Mouse (Mus musculus) stomach, embryonic 15.5 days (tissue): ENCODE data around the gene Sergef. TPM values are rescaled to one million over a fixed set of nuclear protein-coding genes. Genes with fewer than 3 reads are reported as not detected.

Source experiments
- ATAC-seq: fragments of 200-750 bp; cut with Nextera tagmentation; 2 replicates; pipeline ENCODE4 v1.8.0; 2017; ENCODE audit warnings: low read depth, moderate number of reproducible peaks, moderate TSS enrichment; ENCODE audit not compliant: insufficient read depth, low FRiP score
- H3K27ac ChIP-seq: fragments of 300-500 bp; sonication (generic); 2 replicates; pipeline ENCODE4 v1.5.1; 2015; ENCODE audit warnings: mild to moderate bottlenecking, inconsistent platforms
- H3K27me3 ChIP-seq: fragments of 300-500 bp; sonication (generic); replicated peaks from 2 replicates; pipeline ENCODE4 v1.6.1; 2015; ENCODE audit warnings: inconsistent platforms
- H3K36me3 ChIP-seq: fragments of 300-500 bp; sonication (generic); 2 replicates; pipeline ENCODE4 v1.6.1; 2015; ENCODE audit warnings: inconsistent platforms
- H3K4me1 ChIP-seq: fragments of 300-500 bp; sonication (generic); 2 replicates; pipeline ENCODE4 v1.6.1; 2015; ENCODE audit warnings: inconsistent platforms
- H3K4me2 ChIP-seq: fragments of 300-500 bp; sonication (generic); 2 replicates; pipeline ENCODE4 v1.6.1; 2015; ENCODE audit warnings: mild to moderate bottlenecking, inconsistent platforms
- H3K4me3 ChIP-seq: fragments of 300-500 bp; sonication (generic); replicated peaks from 2 replicates; pipeline ENCODE4 v1.5.1; 2015; ENCODE audit warnings: inconsistent platforms
- H3K9ac ChIP-seq: fragments of 300-500 bp; sonication (generic); 2 replicates; pipeline ENCODE4 v1.6.1; 2015; ENCODE audit warnings: inconsistent platforms
- H3K9me3 ChIP-seq: fragments of 300-500 bp; sonication (generic); 2 replicates; pipeline ENCODE4 v1.6.1; 2016; ENCODE audit warnings: inconsistent platforms
- WGBS: fragments of 180-500 bp; shearing (Covaris S2); methylation state at CpG from one replicate; pipeline ENCODE4 v1.1.7; 2015; 5-methylcytosine and 5-hydroxymethylcytosine counted together
- polyA plus RNA-seq: library from polyadenylated mRNA; unstranded; fragments of >200 nt; fragmentation: Nextera tagmentation; extraction: Ambion mirVana; gene quantifications from 2 replicates; pipeline ENCODE4 v1.2.1, GENCODE M21; 2015

Sergef gene
- polyA plus RNA-seq, 1 experiment from 2014 or later, result 17.2 TPM

GRCm38 (mm10) chr7:46531345-46531744, 108.3 kb downstream of the Sergef start:
- no peak overlapping the region for H3K4me3 ChIP-seq
- no peak for ATAC-seq
- H3K27ac ChIP-seq, result no peak overlapping the region
- H3K36me3 ChIP-seq, result no peaks in the 10 kb centered on the region
- no peak overlapping the region for H3K9ac ChIP-seq
- no peaks in the 10 kb centered on the region for H3K9me3 ChIP-seq
- WGBS, result 77% methylated on average over 5 of the region's 5 CpGs
- H3K4me2 ChIP-seq, result no peak overlapping the region
- H3K27me3 ChIP-seq, result no peaks in the 10 kb centered on the region
- no peaks in the 10 kb centered on the region for H3K4me1 ChIP-seq

DNA sequence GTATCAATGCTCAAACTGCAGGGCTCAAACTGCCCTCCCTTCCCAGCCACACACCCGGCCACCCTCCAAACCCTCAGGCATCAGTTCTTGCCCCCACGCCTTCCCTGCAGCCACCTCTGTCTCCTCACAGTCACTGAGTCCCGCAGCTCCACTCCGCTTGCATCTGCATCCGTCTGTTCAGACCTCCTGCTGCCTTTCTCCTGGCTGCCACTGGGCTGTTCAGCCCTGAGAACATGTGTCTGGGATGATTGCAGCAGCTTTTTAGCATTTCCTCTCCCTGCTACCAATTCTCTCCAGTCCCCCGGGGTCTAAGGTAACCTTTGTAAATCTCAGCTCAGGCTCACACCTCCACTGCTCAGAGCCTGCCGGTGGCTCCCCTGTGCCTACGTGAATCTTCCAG, 109.7 kb downstream of the Sergef start:
- no peaks in the 10 kb centered on the region for H3K27me3 ChIP-seq
- ATAC-seq, result no peak
- WGBS, result 59% methylated on average over 8 of the region's 8 CpGs
- no peak overlapping the region for H3K27ac ChIP-seq
- H3K4me3 ChIP-seq, result no peak overlapping the region
- no peaks in the 10 kb centered on the region for H3K4me1 ChIP-seq
- H3K4me2 ChIP-seq, result no peak overlapping the region
- no peaks in the 10 kb centered on the region for H3K36me3 ChIP-seq
- no peaks in the 10 kb centered on the region for H3K9me3 ChIP-seq
- H3K9ac ChIP-seq, result no peak overlapping the region

DNA sequence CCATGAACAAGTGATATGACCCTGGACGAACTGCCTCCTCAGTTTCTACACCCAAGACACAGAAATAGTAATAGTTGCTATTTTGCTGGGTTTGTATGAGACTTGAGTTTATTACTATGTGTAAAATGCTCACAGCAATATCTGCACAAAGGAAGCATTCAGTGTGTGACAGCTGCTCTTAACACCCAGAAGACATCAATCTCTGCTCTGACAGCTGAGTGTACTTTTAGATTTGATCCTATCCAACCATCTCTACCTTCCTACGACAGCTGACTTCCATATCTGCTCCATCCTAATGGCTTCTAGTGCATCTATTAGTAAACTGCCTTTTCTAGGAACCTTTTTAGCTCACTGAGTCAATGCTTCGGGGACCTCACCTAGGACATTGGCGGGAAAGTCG, 110.3 kb downstream of the Sergef start:
- Histone ChIP-seq H3K9ac (no peak overlapping the region), H3K27me3 (no peaks in the 10 kb centered on the region), H3K36me3 (no peaks in the 10 kb centered on the region), H3K4me3 (no peak overlapping the region), H3K27ac (no peak overlapping the region), H3K4me1 (no peaks in the 10 kb centered on the region), H3K4me2 (no peak overlapping the region), H3K9me3 (no peaks in the 10 kb centered on the region)
- 85% methylated on average over 5 of the region's 5 CpGs for WGBS
- no peak for ATAC-seq

DNA sequence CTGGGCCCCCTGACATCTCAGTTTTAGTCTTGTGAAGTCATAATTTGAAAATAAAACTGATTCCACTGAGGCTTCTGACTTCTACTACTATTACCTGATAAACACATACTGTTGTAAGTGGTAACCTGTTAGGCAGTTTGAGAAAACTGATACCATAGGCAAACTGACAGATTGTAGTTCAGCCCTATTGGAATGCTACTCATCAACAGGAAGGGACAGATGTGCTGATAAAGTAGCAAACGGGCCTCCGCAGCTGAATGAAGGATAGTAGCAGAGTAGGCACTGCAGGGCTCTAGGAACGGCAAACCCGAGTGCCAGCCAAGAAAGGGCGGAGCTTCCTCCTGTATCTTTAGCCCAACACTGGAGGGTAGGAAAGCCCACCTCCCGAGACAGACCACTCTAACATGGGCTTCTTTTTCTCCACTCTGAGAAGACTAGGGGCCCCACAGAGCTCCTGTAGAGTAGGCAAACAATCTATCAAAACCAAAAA, 112.9 kb downstream of the Sergef start:
- no peak for ATAC-seq
- Histone ChIP-seq H3K9me3 (no peaks in the 10 kb centered on the region), H3K27me3 (no peaks in the 10 kb centered on the region)

DNA sequence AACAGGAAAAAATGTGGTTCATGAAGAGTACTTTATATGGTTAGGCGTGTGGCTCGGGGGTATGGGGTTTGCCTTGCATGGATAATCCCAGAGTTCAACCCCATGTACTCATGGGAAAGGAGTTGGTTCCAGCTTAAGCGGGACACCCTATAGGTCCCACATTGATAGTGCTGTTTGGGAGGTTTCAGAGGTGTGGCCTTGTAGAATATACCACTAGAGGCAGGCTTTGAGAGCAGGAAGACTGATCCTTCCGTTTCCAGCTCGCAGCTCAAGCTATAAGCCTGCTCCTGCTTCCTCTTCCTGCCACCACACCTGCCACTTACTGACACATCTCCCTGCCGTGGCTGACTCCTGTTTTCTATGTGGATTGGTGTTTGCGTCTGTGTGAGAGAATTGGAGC, 116.4 kb downstream of the Sergef start:
- Histone ChIP-seq H3K9me3 (no peaks in the 10 kb centered on the region), H3K27ac (no peak overlapping the region), H3K4me1 (no peaks in the 10 kb centered on the region), H3K36me3 (no peaks in the 10 kb centered on the region), H3K27me3 (no peaks in the 10 kb centered on the region), H3K9ac (no peak overlapping the region), H3K4me2 (no peak overlapping the region), H3K4me3 (no peak overlapping the region)
- 73% methylated on average over 7 of the region's 7 CpGs for WGBS
- no peak for ATAC-seq

More for the DNA sequence above, 112.9 kb downstream of the Sergef start:
- no peak overlapping the region for H3K9ac ChIP-seq
- H3K4me2 ChIP-seq, result no peak overlapping the region
- H3K36me3 ChIP-seq, result no peaks in the 10 kb centered on the region
- WGBS, result 43% methylated on average over 6 of the region's 6 CpGs
- no peak overlapping the region for H3K27ac ChIP-seq
- no peak overlapping the region for H3K4me3 ChIP-seq
- H3K4me1 ChIP-seq, result no peaks in the 10 kb centered on the region

DNA sequence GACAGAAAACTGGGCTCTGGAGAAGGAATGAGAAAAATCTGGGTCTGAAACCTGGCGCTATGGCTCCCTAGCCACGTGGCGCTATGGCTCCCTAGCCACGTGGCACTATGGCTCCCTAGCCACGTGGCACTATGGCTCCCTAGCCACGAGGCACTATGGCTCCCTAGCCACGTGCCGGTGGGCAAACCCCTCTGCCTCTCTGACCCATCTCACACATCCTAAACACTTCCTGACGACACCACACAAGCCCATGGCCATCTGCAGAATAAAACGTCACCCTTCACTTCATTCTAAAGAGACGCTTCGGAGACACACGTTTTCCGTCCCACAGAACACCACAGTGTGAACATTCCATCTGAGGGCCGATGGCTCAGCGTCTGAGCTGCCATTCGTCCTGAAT, 117.8 kb downstream of the Sergef start:
- Histone ChIP-seq H3K27ac (no peak overlapping the region), H3K9me3 (no peaks in the 10 kb centered on the region), H3K27me3 (no peaks in the 10 kb centered on the region), H3K4me3 (no peak overlapping the region), H3K4me1 (no peaks in the 10 kb centered on the region), H3K36me3 (no peaks in the 10 kb centered on the region), H3K4me2 (no peak overlapping the region), H3K9ac (no peak overlapping the region)
- ATAC-seq, result no peak
- 88% methylated on average over 17 of the region's 17 CpGs for WGBS

GRCm38 (mm10) chr7:46519148-46519547, 120.5 kb downstream of the Sergef start:
- Histone ChIP-seq H3K27me3 (no peaks in the 10 kb centered on the region), H3K9me3 (no peaks in the 10 kb centered on the region), H3K4me3 (no peak overlapping the region), H3K27ac (no peak overlapping the region), H3K36me3 (no peaks in the 10 kb centered on the region), H3K4me2 (no peak overlapping the region), H3K9ac (no peak overlapping the region), H3K4me1 (no peaks in the 10 kb centered on the region)
- ATAC-seq, result no peak
- WGBS, result 75% methylated on average over 11 of the region's 11 CpGs

GRCm38 (mm10) chr7:46517158-46517557, 122.4 kb downstream of the Sergef start:
- Histone ChIP-seq H3K27me3 (no peaks in the 10 kb centered on the region), H3K4me2 (no peak overlapping the region), H3K27ac (no peak overlapping the region), H3K9me3 (no peaks in the 10 kb centered on the region), H3K9ac (no peak overlapping the region), H3K4me1 (no peaks in the 10 kb centered on the region), H3K36me3 (no peaks in the 10 kb centered on the region), H3K4me3 (no peak overlapping the region)
- no peak for ATAC-seq
- WGBS, result 64% methylated on average over 5 of the region's 5 CpGs

GRCm38 (mm10) chr7:46515960-46516359, 123.6 kb downstream of the Sergef start:
- Histone ChIP-seq H3K4me1 (no peaks in the 10 kb centered on the region), H3K9me3 (no peaks in the 10 kb centered on the region)
- 78% methylated on average over 5 of the region's 5 CpGs for WGBS

DNA sequence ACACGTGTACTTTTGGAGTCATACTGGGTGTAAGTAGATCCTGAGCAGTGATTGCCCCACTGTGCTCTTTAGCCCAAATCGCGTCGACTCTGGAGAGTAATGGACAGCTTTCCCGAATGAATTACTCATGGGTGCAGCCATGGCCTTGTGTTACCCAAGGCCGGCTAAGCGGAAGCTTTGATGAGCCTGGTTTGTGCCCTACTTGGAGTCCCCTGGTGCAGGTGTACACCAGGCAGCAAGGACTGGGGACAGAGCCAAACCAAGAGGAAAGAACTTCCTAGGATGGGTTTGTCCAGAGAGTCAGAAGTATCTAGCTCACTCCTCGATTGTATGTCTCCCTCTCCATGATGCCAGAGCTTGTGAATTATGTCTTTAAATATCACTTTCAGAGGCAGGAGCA, 124.6 kb downstream of the Sergef start:
- Histone ChIP-seq H3K9me3 (no peaks in the 10 kb centered on the region), H3K9ac (no peak overlapping the region), H3K4me3 (no peak overlapping the region), H3K27me3 (no peaks in the 10 kb centered on the region), H3K27ac (no peak overlapping the region), H3K4me1 (no peaks in the 10 kb centered on the region), H3K4me2 (no peak overlapping the region), H3K36me3 (no peaks in the 10 kb centered on the region)
- no peak for ATAC-seq
- WGBS, result 89% methylated on average over 8 of the region's 8 CpGs

More at GRCm38 (mm10) chr7:46515960-46516359, 123.6 kb downstream of the Sergef start:
- Histone ChIP-seq H3K36me3 (no peaks in the 10 kb centered on the region), H3K4me3 (no peak overlapping the region), H3K9ac (no peak overlapping the region), H3K4me2 (no peak overlapping the region), H3K27me3 (no peaks in the 10 kb centered on the region), H3K27ac (no peak overlapping the region)
- ATAC-seq, result no peak

- H3K27ac ChIP-seq, result no peak overlapping the region
- no peak for ATAC-seq
- no peak overlapping the region for H3K4me2 ChIP-seq
- no peaks in the 10 kb centered on the region for H3K27me3 ChIP-seq
- H3K4me1 ChIP-seq, result no peaks in the 10 kb centered on the region
- no peak overlapping the region for H3K9ac ChIP-seq
- H3K36me3 ChIP-seq, result no peaks in the 10 kb centered on the region
- 84% methylated on average over 8 of the region's 8 CpGs for WGBS
- no peaks in the 10 kb centered on the region for H3K9me3 ChIP-seq
- H3K4me3 ChIP-seq, result no peak overlapping the region
Observed at GRCm38 (mm10) chr7:46513562-46513961, 126.0 kb downstream of the Sergef start.

- Histone ChIP-seq H3K9me3 (no peaks in the 10 kb centered on the region), H3K36me3 (no peaks in the 10 kb centered on the region), H3K9ac (no peak overlapping the region), H3K4me3 (no peak overlapping the region), H3K27me3 (no peaks in the 10 kb centered on the region), H3K4me1 (no peaks in the 10 kb centered on the region), H3K4me2 (no peak overlapping the region), H3K27ac (no peak overlapping the region)
- no peak for ATAC-seq
- WGBS, result 71% methylated on average over 5 of the region's 5 CpGs
Observed at GRCm38 (mm10) chr7:46512792-46513191, 126.8 kb downstream of the Sergef start.

- Histone ChIP-seq H3K27ac (no peak overlapping the region), H3K9me3 (no peaks in the 10 kb centered on the region), H3K4me3 (no peak overlapping the region), H3K4me1 (no peaks in the 10 kb centered on the region), H3K27me3 (no peaks in the 10 kb centered on the region), H3K36me3 (no peaks in the 10 kb centered on the region), H3K4me2 (no peak overlapping the region), H3K9ac (no peak overlapping the region)
- no peak for ATAC-seq
- WGBS, result 60% methylated on average over 2 of the region's 2 CpGs
Observed at GRCm38 (mm10) chr7:46510806-46511205, 128.8 kb downstream of the Sergef start.
